Mouse (Mus musculus) heart, adult 2 months (tissue): ENCODE results near the gene 4930469K13Rik.

ENCODE experiments used
- CTCF ChIP-seq: fragments of 200-600 bp; IDR thresholded peaks from 2 replicates; pipeline ENCODE4 v1.8.1; 2022; ENCODE audit warnings: antibody characterized with exemption, mild to moderate bottlenecking, moderate library complexity
- EP300 ChIP-seq: fragments of 200-500 bp; IDR thresholded peaks from 2 replicates; pipeline ENCODE4 v1.6.1; 2011; ENCODE audit warnings: low read depth, low read length, control low read depth; ENCODE audit not compliant: insufficient read depth
- POLR2A ChIP-seq: fragments of 200-500 bp; IDR thresholded peaks from 2 replicates; pipeline ENCODE4 v1.6.1; 2011; ENCODE audit warnings: mild to moderate bottlenecking, low read depth, low read length, control low read depth; ENCODE audit not compliant: insufficient read depth

DNA sequence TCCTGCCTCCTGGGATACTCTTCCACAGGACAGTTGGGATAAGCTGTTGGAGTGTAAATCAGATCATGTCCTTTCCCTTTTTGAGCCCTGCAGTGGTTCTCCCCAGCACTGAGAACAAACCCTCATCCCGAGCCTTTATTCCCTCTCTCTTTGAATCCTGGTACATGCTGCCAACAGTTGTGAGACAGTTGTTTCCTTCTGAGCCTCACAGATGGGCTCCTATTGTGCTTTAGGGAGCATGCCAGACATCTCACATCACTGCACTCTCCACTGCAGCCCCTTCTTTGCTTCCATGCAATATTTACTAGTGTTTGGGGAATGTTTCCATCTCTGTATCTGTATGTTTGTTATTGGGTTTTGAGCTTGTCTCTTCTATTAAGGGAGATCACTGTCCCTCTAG, 6.6 kb upstream of the 4930469K13Rik start:
- TF ChIP-seq CTCF (no peak), POLR2A (no peak), EP300 (no peak)
